Mouse (Mus musculus) MEL (cell line): ENCODE data around the gene Senp7. TPM values are rescaled to one million over a fixed set of nuclear protein-coding genes. Genes with fewer than 3 reads are reported as not detected.

Source experiments
- DNase-seq: peaks from one replicate; pipeline ENCODE4 v3.0.0; 2011; ENCODE audit warnings: low read depth, low spot score
- H3K27ac ChIP-seq: 2 replicates; pipeline ENCODE4 v1.5.1; 2012; ENCODE audit warnings: low read depth, mild to moderate bottlenecking, control low read depth, low read length, moderate library complexity; ENCODE audit not compliant: control insufficient read depth
- H3K27me3 ChIP-seq, 2 experiments: fragments of 150-350 bp in 1 of 2; sonication (generic) in 1 of 2; 2 replicates each; pipeline ENCODE4 v1.6.1; 2012; ENCODE audit warnings: low read length in 2 of 2, mild to moderate bottlenecking in 2 of 2, improper control_type of control experiment in 1 of 2, moderate library complexity in 1 of 2; ENCODE audit not compliant: insufficient read depth in 2 of 2, control insufficient read depth in 1 of 2
- H3K36me3 ChIP-seq, 2 experiments: 2 replicates each; pipeline ENCODE4 v1.6.1; 2012 to 2014; ENCODE audit warnings: low read length in 2 of 2, improper control_type of control experiment in 1 of 2, inconsistent platforms in 1 of 2, mild to moderate bottlenecking in 1 of 2; ENCODE audit not compliant: insufficient read depth in 2 of 2, control insufficient read depth in 1 of 2
- H3K4me1 ChIP-seq, 2 experiments: fragments of 150-350 bp in 1 of 2; sonication (generic) in 1 of 2; 2 replicates each; pipeline ENCODE4 v1.6.1; 2012; ENCODE audit warnings: low read length in 2 of 2, improper control_type of control experiment in 1 of 2, mild to moderate bottlenecking in 1 of 2; ENCODE audit not compliant: insufficient read depth in 2 of 2, control insufficient read depth in 1 of 2
- H3K4me3 ChIP-seq, 2 experiments: fragments of 150-350 bp in 1 of 2; sonication (generic) in 1 of 2; 2 replicates each; pipeline ENCODE4 v1.5.1; 2012; ENCODE audit warnings: low read depth in 2 of 2, low read length in 2 of 2, mild to moderate bottlenecking in 2 of 2, moderate library complexity in 2 of 2, control low read depth in 1 of 2, improper control_type of control experiment in 1 of 2; ENCODE audit not compliant: control insufficient read depth in 1 of 2, insufficient read depth in 1 of 2
- H3K79me2 ChIP-seq: 2 replicates; pipeline ENCODE4 v1.6.1; 2012; ENCODE audit warnings: mild to moderate bottlenecking, low read length, moderate library complexity; ENCODE audit not compliant: control insufficient read depth, poor library complexity, insufficient read depth
- H3K9ac ChIP-seq: 2 replicates; pipeline ENCODE4 v1.6.1; 2012; ENCODE audit warnings: low read depth, mild to moderate bottlenecking, control low read depth, low read length, moderate library complexity; ENCODE audit not compliant: control insufficient read depth, poor library complexity, severe bottlenecking
- H3K9me3 ChIP-seq: fragments of 150-350 bp; sonication (generic); replicated peaks from 2 replicates; pipeline ENCODE4 v1.6.1; 2012; ENCODE audit warnings: mild to moderate bottlenecking, low read length, improper control_type of control experiment, moderate library complexity; ENCODE audit not compliant: insufficient read depth
- BHLHE40 ChIP-seq: IDR thresholded peaks from 2 replicates; pipeline ENCODE4 v1.6.1; 2012; ENCODE audit warnings: low read depth, mild to moderate bottlenecking, inconsistent platforms, low read length, improper control_type of control experiment, borderline replicate concordance
- CHD1 ChIP-seq: IDR thresholded peaks from 2 replicates; pipeline ENCODE4 v1.6.1; 2012; ENCODE audit warnings: low read depth, mild to moderate bottlenecking, inconsistent platforms, low read length, improper control_type of control experiment
- CHD2 ChIP-seq: IDR thresholded peaks from 2 replicates; pipeline ENCODE4 v1.6.1; 2011; ENCODE audit warnings: low read length, improper control_type of control experiment
- CTCF ChIP-seq, 3 experiments: IDR thresholded peaks in 2 of 3; conservative IDR thresholded peaks in 1 of 3; 2 replicates each; pipeline ENCODE4 v1.5.1; 2011 to 2012; ENCODE audit warnings: low read length in 3 of 3, low read depth in 2 of 3, mild to moderate bottlenecking in 2 of 3, improper control_type of control experiment in 1 of 3, inconsistent platforms in 1 of 3, mixed read lengths in 1 of 3, moderate library complexity in 1 of 3; ENCODE audit not compliant: control insufficient read depth in 1 of 3, insufficient read depth in 1 of 3, poor library complexity in 1 of 3, severe bottlenecking in 1 of 3
- E2F4 ChIP-seq: IDR thresholded peaks from 2 replicates; pipeline ENCODE4 v1.6.1; 2011; ENCODE audit warnings: low read depth, low read length, improper control_type of control experiment, borderline replicate concordance
- ELF1 ChIP-seq: IDR thresholded peaks from 2 replicates; pipeline ENCODE4 v1.6.1; 2014; ENCODE audit warnings: low read depth, mild to moderate bottlenecking, inconsistent platforms, low read length, improper control_type of control experiment, moderate library complexity
- ETS1 ChIP-seq: IDR thresholded peaks from 2 replicates; pipeline ENCODE4 v1.6.1; 2012; ENCODE audit warnings: low read depth, mild to moderate bottlenecking, inconsistent platforms, low read length, improper control_type of control experiment, moderate library complexity
- GABPA ChIP-seq: IDR thresholded peaks from 2 replicates; pipeline ENCODE4 v1.6.1; 2012; ENCODE audit warnings: low read depth, mild to moderate bottlenecking, inconsistent platforms, low read length, improper control_type of control experiment, moderate library complexity
- HCFC1 ChIP-seq: IDR thresholded peaks from 2 replicates; pipeline ENCODE4 v1.6.1; 2012; ENCODE audit warnings: low read depth, mild to moderate bottlenecking, inconsistent platforms, low read length, improper control_type of control experiment, moderate library complexity
- MAFK ChIP-seq: IDR thresholded peaks from 2 replicates; pipeline ENCODE4 v1.6.1; 2011; ENCODE audit warnings: low read depth, mild to moderate bottlenecking, low read length, improper control_type of control experiment, borderline replicate concordance
- MAX ChIP-seq: IDR thresholded peaks from 2 replicates; pipeline ENCODE4 v1.6.1; 2011; ENCODE audit warnings: low read length, improper control_type of control experiment
- MEF2A ChIP-seq: IDR thresholded peaks from 2 replicates; pipeline ENCODE4 v1.6.1; 2014; ENCODE audit warnings: low read depth, mild to moderate bottlenecking, inconsistent platforms, low read length, improper control_type of control experiment; ENCODE audit not compliant: poor library complexity, insufficient replicate concordance, severe bottlenecking; ENCODE audit errors: extremely low read depth
- MXI1 ChIP-seq: IDR thresholded peaks from 2 replicates; pipeline ENCODE4 v1.6.1; 2011; ENCODE audit warnings: mild to moderate bottlenecking, low read depth, low read length, improper control_type of control experiment
- MYC ChIP-seq: IDR thresholded peaks from 2 replicates; pipeline ENCODE4 v1.6.1; 2011; ENCODE audit warnings: low read depth, mild to moderate bottlenecking, low read length, improper control_type of control experiment, moderate library complexity
- NELFE ChIP-seq: IDR thresholded peaks from 2 replicates; pipeline ENCODE4 v1.6.1; 2011; ENCODE audit warnings: low read depth, low read length, improper control_type of control experiment
- RAD21 ChIP-seq: IDR thresholded peaks from 2 replicates; pipeline ENCODE4 v1.6.1; 2011; ENCODE audit warnings: mild to moderate bottlenecking, low read depth, low read length, improper control_type of control experiment
- RCOR1 ChIP-seq: IDR thresholded peaks from 2 replicates; pipeline ENCODE4 v1.6.1; 2012; ENCODE audit warnings: low read depth, mild to moderate bottlenecking, inconsistent platforms, low read length, improper control_type of control experiment
- SIN3A ChIP-seq: IDR thresholded peaks from 2 replicates; pipeline ENCODE4 v1.6.1; 2012; ENCODE audit warnings: low read length, improper control_type of control experiment, inconsistent platforms
- SMC3 ChIP-seq: IDR thresholded peaks from 2 replicates; pipeline ENCODE4 v1.6.1; 2011; ENCODE audit warnings: low read depth, low read length, improper control_type of control experiment
- TAL1 ChIP-seq: IDR thresholded peaks from 2 replicates; pipeline ENCODE4 v1.6.1; 2012; ENCODE audit warnings: mild to moderate bottlenecking, inconsistent platforms, low read length, moderate library complexity, mixed read lengths
- TCF12 ChIP-seq: IDR thresholded peaks from 2 replicates; pipeline ENCODE4 v1.6.1; 2014; ENCODE audit warnings: low read depth, mild to moderate bottlenecking, inconsistent platforms, low read length, improper control_type of control experiment, moderate library complexity
- USF1 ChIP-seq: IDR thresholded peaks from 2 replicates; pipeline ENCODE4 v1.6.1; 2014; ENCODE audit warnings: low read depth, mild to moderate bottlenecking, inconsistent platforms, low read length, improper control_type of control experiment, moderate library complexity
- USF2 ChIP-seq, 2 experiments: IDR thresholded peaks; 2 replicates each; pipeline ENCODE4 v1.6.1; 2011 to 2012; ENCODE audit warnings: improper control_type of control experiment in 2 of 2, low read length in 2 of 2, borderline replicate concordance in 1 of 2, inconsistent platforms in 1 of 2, low read depth in 1 of 2, mild to moderate bottlenecking in 1 of 2; ENCODE audit not compliant: insufficient read depth in 1 of 2
- ZC3H11A ChIP-seq: IDR thresholded peaks from 2 replicates; pipeline ENCODE4 v1.6.1; 2012; ENCODE audit warnings: low read depth, mild to moderate bottlenecking, inconsistent platforms, low read length, improper control_type of control experiment
- ZKSCAN1 ChIP-seq: IDR thresholded peaks from 2 replicates; pipeline ENCODE4 v1.6.1; 2012; ENCODE audit warnings: low read depth, mild to moderate bottlenecking, inconsistent platforms, low read length, improper control_type of control experiment, moderate library complexity
- ZMIZ1 ChIP-seq: IDR thresholded peaks from 2 replicates; pipeline ENCODE4 v1.6.1; 2012; ENCODE audit warnings: low read depth, mild to moderate bottlenecking, inconsistent platforms, low read length, improper control_type of control experiment, moderate library complexity
- ZNF384 ChIP-seq: IDR thresholded peaks from 2 replicates; pipeline ENCODE4 v1.6.1; 2012; ENCODE audit warnings: low read depth, mild to moderate bottlenecking, inconsistent platforms, low read length, improper control_type of control experiment
- polyA plus RNA-seq, 2 experiments: library from polyadenylated mRNA; stranded (reverse) in 1 of 2; unstranded in 1 of 2; fragments of >175 nt in 1 of 2; fragments of >200 nt in 1 of 2; gene quantifications; 2 replicates each; pipeline versions ENCODE4 v1.2.1 to v1.2.4; 2012; ENCODE audit warnings: low replicate concordance in 2 of 2, low read depth in 1 of 2; ENCODE audit not compliant: insufficient read length in 2 of 2, insufficient read depth in 1 of 2, missing spikeins in 1 of 2
- total RNA-seq: library from RNA; depleted of rRNA; stranded (reverse); fragments of 300-350 nt; gene quantifications from 2 replicates; pipeline ENCODE4 v1.2.3, GENCODE M21; 2012

The Senp7 gene
- total and polyA plus RNA-seq, 3 experiments: 7.7 to 15.0 TPM; not detected in 1

GRCm38 (mm10) chr16:56124045-56124444, 75.9 kb downstream of the Senp7 start:
- H3K36me3 ChIP-seq: no peaks in the 10 kb centered on the region
- no peak overlapping the region for H3K9ac ChIP-seq
- TF ChIP-seq USF1 (no peak), SIN3A (no peak), BHLHE40 (no peak), ZC3H11A (no peak), ZMIZ1 (no peak), ZNF384 (no peak), TAL1 (no peak), TCF12 (no peak), CHD2 (no peak), NELFE (no peak), MXI1 (no peak), MEF2A (no peak)
- H3K27me3 ChIP-seq: no peaks in the 10 kb centered on the region
- no peaks in the 10 kb centered on the region for H3K79me2 ChIP-seq
- no peak for DNase-seq
- no peak overlapping the region for H3K27ac ChIP-seq
- no peaks in the 10 kb centered on the region for H3K9me3 ChIP-seq
- H3K4me1 ChIP-seq: no peaks in the 10 kb centered on the region
- no peak overlapping the region for H3K4me3 ChIP-seq

- H3K9me3 ChIP-seq: no peaks in the 10 kb centered on the region
- H3K27me3 ChIP-seq: no peaks in the 10 kb centered on the region
- peak; percentile 75 for DNase-seq
- H3K4me3 ChIP-seq: no peak overlapping the region
- no peak overlapping the region for H3K9ac ChIP-seq
- no peaks in the 10 kb centered on the region for H3K79me2 ChIP-seq
- H3K4me1 ChIP-seq: no peaks in the 10 kb centered on the region
- H3K36me3 ChIP-seq: no peaks in the 10 kb centered on the region; a peak in 1 of 4 replicates
- no peak for TF ChIP-seq NELFE
- TF ChIP-seq RCOR1: no peak
- no peak; the same call in 1 of the 2 replicates for TF ChIP-seq TCF12
- TF ChIP-seq ETS1: no peak
- 0 out of 2 replicates have a peak, but pooled peaks have one; percentile 23 for TF ChIP-seq MXI1
- TF ChIP-seq RAD21: peak; percentile 89
- peak; percentile 71 for TF ChIP-seq ZC3H11A
- no peak for TF ChIP-seq TAL1
- TF ChIP-seq USF2 (IDR thresholded peaks at IDR 0.05; ENCODE audit: borderline replicate concordance in 1 of 2, insufficient read depth in 1 of 2, low read depth in 1 of 2, low read length in 2 of 2): no peak
- TF ChIP-seq CHD1: no peak
- no peak for TF ChIP-seq MAFK
- TF ChIP-seq ZKSCAN1: no peak
- no peak for TF ChIP-seq GABPA
- TF ChIP-seq SIN3A: peak; percentile 51; the same call in 1 of the 2 replicates
- peak; percentile 52; the same call in 1 of the 2 replicates for TF ChIP-seq USF1
- TF ChIP-seq MYC: peak; percentile 76; the same call in 1 of the 2 replicates
- peak; percentile 28; the same call in 1 of the 2 replicates for TF ChIP-seq MAX
- no peak for TF ChIP-seq HCFC1
- TF ChIP-seq ZNF384: no peak
- no peak for TF ChIP-seq ELF1
- TF ChIP-seq SMC3: peak; percentile 78
- TF ChIP-seq CTCF (IDR thresholded peaks at IDR 0.05 in 2 of 3, conservative IDR thresholded peaks at IDR 0.05 in 1 of 3; ENCODE audit: control insufficient read depth in 1 of 3, insufficient read depth in 1 of 3, low read depth in 2 of 3, low read length in 3 of 3, poor library complexity in 1 of 3, severe bottlenecking in 1 of 3): peak; percentile 42 to 70 (median 45)
- TF ChIP-seq E2F4: no peak
- no peak overlapping the region for H3K27ac ChIP-seq
Measured at GRCm38 (mm10) chr16:56131666-56132065, 83.5 kb downstream of the Senp7 start.
